Mouse (Mus musculus): Measurements from ENCODE around the gene Scap.

Scap gene

GRCm38 (mm10) chr9:110419511-110420112 lies 86.5 kb downstream of the Scap start, which contains the start of gene Ngp:
Gene Ngp, plus strand, starts transcription at chr9:110419747.
- in situ Hi-C loops (cut with MboI; ENCODE audit: low pct_unique_long_range_greater_than_20kb in 1 of 2, low sequenced_read_pairs in 2 of 2, unreplicated experiment in 1 of 2) = loop anchor here in 1 of 2 experiments (5.0 kb wide), 1 partner anchor 203 kb away; the partner anchor contains the start of gene Nradd

- in situ Hi-C loops (cut with MboI; ENCODE audit: low pct_unique_long_range_greater_than_20kb in 1 of 2, low sequenced_read_pairs in 2 of 2, unreplicated experiment in 1 of 2) = no loop called here
Observed at GRCm38 (mm10) chr9:110431241-110431640, 98.2 kb downstream of the Scap start.

DNA sequence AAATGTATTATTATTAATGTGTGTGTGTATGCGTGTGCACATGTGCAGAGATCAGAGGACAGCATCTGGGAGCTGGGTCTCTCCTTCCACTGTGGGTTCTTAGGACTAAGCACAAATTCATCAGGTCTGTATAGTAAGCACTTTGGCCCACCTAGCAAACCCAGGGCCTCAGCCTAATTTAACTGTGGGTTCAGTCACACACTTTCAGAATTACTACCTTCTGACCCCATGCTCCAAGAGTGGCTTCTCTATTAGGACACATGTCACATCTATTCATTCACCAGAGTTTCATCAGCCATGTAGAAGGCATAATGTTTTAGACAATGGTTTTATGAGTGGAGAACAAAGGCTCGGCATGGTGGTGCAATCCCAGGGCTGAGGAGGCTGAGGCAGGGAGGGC lies 100.0 kb downstream of the Scap start:
- in situ Hi-C loops (cut with MboI; ENCODE audit: low pct_unique_long_range_greater_than_20kb in 1 of 2, low sequenced_read_pairs in 2 of 2, unreplicated experiment in 1 of 2) = no loop called here
